Mouse (Mus musculus) cerebellum, postnatal 4 days (tissue): ENCODE data around the gene Bak1.
A peak's percentile ranks its signal among the peaks of the same experiment; 100 is the strongest.
"Not testable (repeated sequence)": the region's sequence is repeated elsewhere in the genome, so short reads cannot be mapped to it uniquely, and the experiment has no call there.

ENCODE experiments used
- DNase-seq, 2 experiments: peaks; one replicate each; pipeline ENCODE4 v3.0.0; 2022; ENCODE audit warnings: low spot score in 2 of 2, mixed read lengths in 1 of 2

The Bak1 gene

GRCm38 (mm10) chr17:26979426-26979825 is 49.4 kb downstream of the Bak1 start:
- no peak for DNase-seq

DNA sequence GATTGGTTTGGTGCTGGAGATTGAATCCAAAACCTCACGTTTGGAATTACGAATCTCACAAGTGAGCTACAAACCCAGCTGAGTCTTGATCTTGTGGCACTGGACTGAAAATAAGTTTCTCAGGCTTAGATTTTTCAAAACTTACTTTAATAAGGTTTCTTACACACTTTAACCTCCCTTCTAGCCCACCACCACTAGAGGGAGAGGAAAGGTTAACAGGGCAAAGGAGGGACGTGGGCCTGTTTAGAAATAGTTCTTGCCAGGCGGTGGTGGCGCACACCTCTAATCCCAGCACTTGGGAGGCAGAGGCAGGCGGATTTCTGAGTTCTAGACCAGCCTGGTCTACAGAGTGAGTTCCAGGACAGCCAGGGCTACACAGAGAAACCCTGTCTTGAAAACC is 51.5 kb downstream of the Bak1 start:
- not testable (repeated sequence) for DNase-seq

- no peak for DNase-seq
These were observed 53.4 kb downstream of the Bak1 start for GRCm38 (mm10) chr17:26975415-26975814.

- no peak for DNase-seq
These were observed 54.3 kb downstream of the Bak1 start for GRCm38 (mm10) chr17:26974547-26974946.

- peak; percentile 91 to 95 for DNase-seq
These were observed 55.9 kb downstream of the Bak1 start, which contains the start of gene Zbtb9 for GRCm38 (mm10) chr17:26972703-26973574. Gene Zbtb9, plus strand, starts transcription at chr17:26973167.

DNA sequence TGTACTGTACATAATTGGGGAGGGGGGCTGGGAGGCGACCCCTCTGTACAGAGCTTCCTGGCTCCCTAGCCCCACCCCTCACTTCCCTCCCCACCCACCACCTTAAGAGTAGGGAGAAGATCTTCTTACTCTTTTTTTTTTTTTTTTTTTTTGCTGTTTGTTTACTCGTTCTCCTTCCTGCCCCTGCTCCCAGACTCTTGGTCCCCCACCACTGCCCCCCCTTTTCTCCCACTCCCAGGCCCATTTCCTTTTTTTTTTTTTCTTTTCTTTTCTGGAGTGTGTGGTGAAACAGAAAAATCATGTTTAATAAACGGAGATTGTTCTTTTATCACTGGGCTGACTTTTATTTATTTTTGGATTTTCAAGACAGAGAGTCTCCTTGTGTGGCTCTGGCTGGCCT is 56.7 kb downstream of the Bak1 start:
- DNase-seq, result no peak

GRCm38 (mm10) chr17:26971247-26971905 is 57.4 kb downstream of the Bak1 start:
- DNase-seq, result no peak

DNA sequence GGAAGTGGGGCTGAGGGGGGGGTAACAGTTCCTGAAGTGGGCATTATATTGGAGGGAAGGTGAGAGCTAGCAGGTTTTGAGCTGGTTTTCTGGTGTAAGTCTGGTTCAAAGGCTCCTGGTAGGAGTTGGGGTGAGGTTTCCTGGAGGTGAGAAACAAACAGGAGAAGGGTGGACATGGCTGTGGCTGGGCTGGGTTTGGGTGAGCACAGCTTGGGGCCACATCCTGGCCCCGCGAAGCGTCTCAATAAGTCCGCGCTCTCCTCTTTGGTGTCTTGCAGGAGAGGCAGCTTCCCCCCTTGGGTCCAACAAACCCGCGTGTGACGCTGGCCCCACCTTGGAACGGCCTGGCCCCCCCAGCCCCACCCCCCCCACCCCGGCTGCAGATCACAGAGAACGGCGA is 58.6 kb downstream of the Bak1 start:
- no peak for DNase-seq
